Mouse (Mus musculus): ENCODE data around the gene Ucp3. TPM values are rescaled to one million over a fixed set of nuclear protein-coding genes. Genes with fewer than 3 reads are reported as not detected.

Gene Ucp3
- polyA plus RNA-seq, 1 experiment, result not detected

DNA sequence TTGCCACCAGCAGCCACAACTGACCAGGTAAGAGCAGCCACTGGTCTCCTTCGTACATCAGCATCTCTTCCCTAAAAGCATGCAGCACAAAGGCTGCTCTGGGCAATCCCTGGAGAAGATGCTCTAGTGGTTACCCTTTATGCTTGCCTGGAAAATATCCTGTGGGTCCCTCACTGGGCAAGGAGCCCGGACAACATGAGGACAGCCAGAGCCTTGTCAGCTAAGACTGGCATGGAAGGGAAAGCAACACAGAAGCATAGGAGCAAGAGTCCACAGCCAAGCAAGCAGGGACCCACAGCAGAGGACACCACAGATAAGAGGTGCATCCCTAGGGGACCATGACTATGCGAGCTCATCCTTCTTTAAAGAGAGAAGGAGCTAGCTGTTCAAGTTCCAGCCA lies 12.9 kb upstream of the Ucp3 start:
- TF ChIP-seq GATA1 (IDR thresholded peaks at IDR 0.05; ENCODE audit: borderline replicate concordance, low read length), result no peak
- TF ChIP-seq FLI1 (IDR thresholded peaks at IDR 0.05; ENCODE audit: low read length), result no peak
- Histone ChIP-seq H3K4me1 (peaks cover 79% of the 10 kb centered on the region), H3K27me3 (replicated peaks) (no peaks in the 10 kb centered on the region), H3K36me3 (replicated peaks; ENCODE audit: low read length) (peaks cover 71% of the 10 kb centered on the region), H3K9me3 (no peaks in the 10 kb centered on the region), H3K4me3 (replicated peaks) (peak overlapping the region; percentile 33)

DNA sequence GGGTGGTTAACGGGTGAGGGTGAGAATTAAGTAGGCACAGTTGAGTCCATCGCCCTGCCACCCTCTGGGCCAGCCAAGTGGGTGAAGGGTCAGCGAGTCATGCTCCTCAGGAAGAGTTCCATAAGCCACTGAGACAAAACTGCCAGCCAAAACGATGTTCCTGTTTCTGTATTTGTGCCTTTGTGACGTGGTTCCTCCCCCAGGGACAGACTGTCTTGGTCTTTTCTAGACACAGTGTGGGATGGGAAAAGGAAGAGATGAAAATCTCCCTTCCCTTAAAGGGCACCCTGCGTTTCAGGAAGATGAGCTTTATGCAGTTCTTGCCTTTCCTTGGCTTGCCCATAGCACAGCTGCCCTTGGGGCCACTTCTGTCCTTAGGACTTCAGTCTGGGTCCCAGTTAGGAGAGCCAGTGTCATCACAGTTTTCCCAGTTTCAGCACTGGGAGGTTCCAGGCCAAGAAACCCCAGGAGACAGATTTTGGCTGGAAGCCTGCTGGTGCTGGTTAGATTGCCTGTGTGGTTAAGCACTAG lies 11.1 kb upstream of the Ucp3 start:
- Histone ChIP-seq H3K36me3 (replicated peaks; ENCODE audit: low read length) (peaks cover 56% of the 10 kb centered on the region), H3K4me1 (peaks cover 97% of the 10 kb centered on the region), H3K27me3 (replicated peaks) (no peaks in the 10 kb centered on the region), H3K9me3 (no peaks in the 10 kb centered on the region), H3K4me3 (replicated peaks) (peak overlapping the region; percentile 25)
- TF ChIP-seq GATA1 (IDR thresholded peaks at IDR 0.05; ENCODE audit: borderline replicate concordance, low read length) (no peak), FLI1 (IDR thresholded peaks at IDR 0.05; ENCODE audit: low read length) (no peak)

DNA sequence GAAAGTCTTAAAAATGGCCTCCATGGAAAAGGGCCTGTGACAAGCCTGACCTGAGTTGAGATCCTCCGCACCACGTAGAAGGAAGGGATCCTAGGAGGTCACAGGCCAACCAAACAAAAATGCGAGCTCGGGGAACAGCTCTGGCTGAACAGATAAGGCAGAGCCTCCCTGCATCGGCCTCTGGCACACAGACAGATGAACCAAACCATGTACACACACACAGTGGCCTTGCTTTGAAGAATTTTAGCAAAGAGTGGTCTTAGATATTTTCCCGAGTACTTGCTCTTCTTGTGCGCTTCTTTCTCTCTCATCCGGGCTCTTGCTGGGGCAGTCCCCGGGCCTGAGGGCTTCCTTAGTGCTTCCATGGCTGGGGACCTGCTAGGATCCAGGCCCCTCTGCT lies 9.6 kb upstream of the Ucp3 start:
- Histone ChIP-seq H3K4me3 (replicated peaks) (no peak overlapping the region), H3K4me1 (peaks cover 99% of the 10 kb centered on the region), H3K36me3 (replicated peaks; ENCODE audit: low read length) (peaks cover 50% of the 10 kb centered on the region), H3K27me3 (replicated peaks) (no peaks in the 10 kb centered on the region), H3K9me3 (no peaks in the 10 kb centered on the region)
- no peak for TF ChIP-seq FLI1 (IDR thresholded peaks at IDR 0.05; ENCODE audit: low read length)
- TF ChIP-seq GATA1 (IDR thresholded peaks at IDR 0.05; ENCODE audit: borderline replicate concordance, low read length), result no peak

DNA sequence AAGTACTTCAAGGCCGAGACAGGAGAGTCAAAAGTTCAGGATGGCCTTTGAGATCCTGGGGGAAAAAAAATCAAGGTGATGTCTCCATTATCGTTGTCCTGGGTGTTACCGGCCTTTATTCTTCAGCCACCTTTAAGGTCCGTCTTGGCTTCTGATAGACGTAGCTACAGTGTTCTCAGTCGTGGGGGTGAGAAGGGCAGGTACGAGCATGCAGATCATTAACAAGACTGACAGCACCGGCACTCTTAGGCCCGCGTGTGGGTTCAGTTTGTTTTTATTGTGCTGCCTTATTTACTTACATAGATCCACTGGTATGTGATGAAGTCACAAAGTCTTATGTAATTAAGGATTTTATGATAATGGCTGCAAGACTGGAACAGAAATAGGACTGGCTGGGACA lies 9.0 kb upstream of the Ucp3 start:
- no peak overlapping the region for H3K4me3 ChIP-seq (replicated peaks)
- no peaks in the 10 kb centered on the region for H3K9me3 ChIP-seq
- H3K27me3 ChIP-seq (replicated peaks), result no peaks in the 10 kb centered on the region
- TF ChIP-seq GATA1 (IDR thresholded peaks at IDR 0.05; ENCODE audit: borderline replicate concordance, low read length) (no peak), FLI1 (IDR thresholded peaks at IDR 0.05; ENCODE audit: low read length) (no peak)
- H3K4me1 ChIP-seq, result peaks cover 99% of the 10 kb centered on the region
- peaks cover 55% of the 10 kb centered on the region for H3K36me3 ChIP-seq (replicated peaks; ENCODE audit: low read length)

DNA sequence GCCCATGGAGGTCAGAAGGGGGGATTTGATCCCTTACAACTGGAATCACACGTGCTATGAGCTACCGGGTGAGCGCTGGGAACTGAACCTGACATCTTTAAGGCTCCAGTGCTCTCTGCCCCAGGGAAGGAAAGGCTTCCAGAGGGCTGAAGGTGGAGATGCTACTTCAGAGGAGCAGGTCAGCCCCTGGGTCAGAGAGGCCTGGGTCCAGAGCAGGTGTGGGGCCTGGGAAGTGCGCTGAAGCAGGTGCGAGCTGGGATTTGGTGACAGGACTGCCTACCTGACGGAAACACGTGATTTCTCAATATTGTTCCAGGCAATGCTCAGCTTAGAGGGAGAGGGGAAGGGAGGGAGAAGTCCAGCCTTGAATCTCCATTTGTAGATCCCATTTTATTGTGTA lies 8.5 kb upstream of the Ucp3 start:
- Histone ChIP-seq H3K27me3 (replicated peaks) (no peaks in the 10 kb centered on the region), H3K36me3 (replicated peaks; ENCODE audit: low read length) (peaks cover 57% of the 10 kb centered on the region), H3K4me1 (peaks cover 99% of the 10 kb centered on the region), H3K4me3 (replicated peaks) (no peak overlapping the region), H3K9me3 (no peaks in the 10 kb centered on the region)
- TF ChIP-seq GATA1 (IDR thresholded peaks at IDR 0.05; ENCODE audit: borderline replicate concordance, low read length) (no peak), FLI1 (IDR thresholded peaks at IDR 0.05; ENCODE audit: low read length) (no peak)

DNA sequence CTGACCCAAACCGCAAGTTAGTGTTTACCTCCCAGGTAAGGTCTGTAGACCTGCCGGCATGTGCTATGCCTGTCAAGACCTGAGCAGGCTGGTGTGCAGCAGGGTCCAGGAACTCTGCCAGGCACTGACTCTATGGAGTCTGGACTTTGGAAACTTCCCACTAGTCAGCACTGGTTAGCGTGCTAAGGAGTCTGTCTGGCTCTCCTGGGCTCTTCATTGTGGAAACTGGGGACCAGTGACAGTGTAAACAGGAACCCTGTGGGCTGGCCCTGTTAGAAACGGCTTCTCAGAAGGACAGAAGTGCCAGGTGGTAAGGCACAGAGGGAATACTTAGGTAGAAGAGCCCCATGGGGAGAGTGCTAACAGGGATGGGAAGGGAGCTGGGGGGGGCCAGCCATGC lies 7.5 kb upstream of the Ucp3 start:
- Histone ChIP-seq H3K27me3 (replicated peaks) (no peaks in the 10 kb centered on the region), H3K36me3 (replicated peaks; ENCODE audit: low read length) (peaks cover 56% of the 10 kb centered on the region), H3K4me3 (replicated peaks) (peak overlapping the region; percentile 60), H3K9me3 (no peaks in the 10 kb centered on the region), H3K4me1 (peaks cover 92% of the 10 kb centered on the region)
- no peak for TF ChIP-seq GATA1 (IDR thresholded peaks at IDR 0.05; ENCODE audit: borderline replicate concordance, low read length)
- no peak for TF ChIP-seq FLI1 (IDR thresholded peaks at IDR 0.05; ENCODE audit: low read length)

DNA sequence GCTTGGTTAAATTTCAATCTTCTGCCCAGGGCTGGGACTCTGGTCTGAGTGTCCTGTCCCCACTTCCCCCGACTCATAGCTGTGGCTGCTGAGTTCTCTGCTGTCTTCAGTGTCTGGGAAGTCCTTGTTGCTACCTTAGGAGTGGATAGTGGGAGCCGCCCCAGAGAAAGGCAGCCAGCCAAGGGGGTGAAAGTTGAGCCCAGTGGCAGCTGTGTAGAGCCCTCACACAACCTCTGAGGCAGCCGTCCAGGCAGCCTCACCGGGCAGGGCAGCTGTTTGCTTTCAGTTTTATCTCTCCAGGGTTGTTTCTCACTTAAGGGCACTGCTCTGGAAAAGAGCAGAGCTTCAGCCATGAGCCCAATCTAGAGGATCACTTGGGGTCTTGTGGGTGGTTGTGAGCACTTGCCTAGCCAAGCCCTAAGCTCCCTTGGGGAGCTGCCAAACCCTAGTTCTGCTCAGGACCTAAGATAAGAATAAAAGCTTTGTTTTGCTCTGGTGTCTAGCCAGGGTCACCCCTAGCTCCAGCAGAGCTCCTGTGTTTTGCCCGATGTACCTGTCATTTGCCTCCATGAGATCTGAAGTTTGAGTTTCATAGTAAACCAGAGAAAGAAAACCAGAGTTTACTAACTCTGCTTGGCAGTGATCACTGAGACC lies 7.0 kb upstream of the Ucp3 start:
- no peak for TF ChIP-seq FLI1 (IDR thresholded peaks at IDR 0.05; ENCODE audit: low read length)
- no peak for TF ChIP-seq GATA1 (IDR thresholded peaks at IDR 0.05; ENCODE audit: borderline replicate concordance, low read length)
- peaks cover 87% of the 10 kb centered on the region for H3K4me1 ChIP-seq
- no peaks in the 10 kb centered on the region for H3K27me3 ChIP-seq (replicated peaks)
- no peaks in the 10 kb centered on the region for H3K9me3 ChIP-seq
- peaks cover 58% of the 10 kb centered on the region for H3K36me3 ChIP-seq (replicated peaks; ENCODE audit: low read length)
- H3K4me3 ChIP-seq (replicated peaks), result peak overlapping the region; percentile 60

DNA sequence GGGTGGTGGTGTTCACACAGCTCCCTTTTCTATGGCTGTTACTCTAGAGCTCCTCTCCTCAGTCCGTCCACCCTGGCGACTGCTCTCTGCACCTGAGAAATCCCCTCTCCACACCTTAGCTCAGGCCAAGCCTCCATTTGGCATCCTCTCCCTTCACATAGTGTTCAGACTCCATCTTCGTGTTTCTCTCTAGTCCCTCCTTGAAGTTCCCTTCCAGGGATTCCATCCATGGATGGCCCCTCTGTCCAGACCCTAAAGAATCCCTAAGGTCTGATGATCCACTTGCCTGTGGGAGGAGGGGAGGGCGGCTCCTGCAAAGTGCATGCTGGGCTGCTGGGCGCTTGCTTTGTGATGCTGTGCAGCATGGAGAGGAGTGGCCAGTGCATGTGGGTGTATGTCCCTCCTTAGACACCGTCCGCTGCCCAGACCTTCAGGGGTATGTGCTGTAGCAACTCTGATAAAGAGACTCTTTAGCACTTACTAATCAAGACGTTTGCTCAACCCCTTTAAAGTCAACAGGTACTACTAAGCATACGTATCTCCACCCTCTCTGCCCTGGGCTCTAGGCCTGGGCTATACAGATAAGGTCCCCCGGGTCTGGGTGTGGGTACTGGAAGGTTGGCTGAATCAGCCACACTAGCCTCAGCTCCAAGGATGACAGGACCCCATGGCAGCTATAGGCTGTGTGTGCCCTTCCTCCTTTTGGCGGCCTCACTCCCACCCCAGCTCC lies 5.8 kb upstream of the Ucp3 start:
- H3K4me3 ChIP-seq (replicated peaks), result peak overlapping the region; percentile 62
- H3K9me3 ChIP-seq, result no peaks in the 10 kb centered on the region
- peaks cover 79% of the 10 kb centered on the region for H3K4me1 ChIP-seq
- H3K27me3 ChIP-seq (replicated peaks), result no peaks in the 10 kb centered on the region
- no peak for TF ChIP-seq GATA1 (IDR thresholded peaks at IDR 0.05; ENCODE audit: borderline replicate concordance, low read length)
- no peak for TF ChIP-seq FLI1 (IDR thresholded peaks at IDR 0.05; ENCODE audit: low read length)
- H3K36me3 ChIP-seq (replicated peaks; ENCODE audit: low read length), result peaks cover 61% of the 10 kb centered on the region

DNA sequence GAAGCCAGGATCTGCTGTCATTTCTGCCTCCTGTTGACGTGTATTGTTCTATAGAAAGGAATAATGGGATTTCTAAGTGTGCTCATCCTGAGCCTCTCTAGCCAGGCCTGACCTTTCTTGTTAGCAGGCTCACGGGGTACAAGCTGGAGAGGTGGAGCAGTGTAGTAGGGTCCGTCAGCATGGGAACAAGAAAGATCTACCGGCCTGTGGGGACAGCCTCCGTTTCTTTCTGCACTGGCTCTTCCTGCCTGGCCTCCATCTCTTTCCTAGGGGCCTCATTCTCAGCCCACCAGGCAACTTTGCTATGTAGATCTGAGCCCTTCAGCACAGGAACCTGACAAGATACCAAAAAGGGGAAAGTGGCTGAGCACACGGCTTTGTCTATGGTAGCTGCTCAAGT lies 4.0 kb upstream of the Ucp3 start:
- Histone ChIP-seq H3K27me3 (replicated peaks) (no peaks in the 10 kb centered on the region), H3K4me3 (replicated peaks) (no peak overlapping the region), H3K36me3 (replicated peaks; ENCODE audit: low read length) (peaks cover 53% of the 10 kb centered on the region), H3K4me1 (peaks cover 71% of the 10 kb centered on the region), H3K9me3 (no peaks in the 10 kb centered on the region)
- TF ChIP-seq GATA1 (IDR thresholded peaks at IDR 0.05; ENCODE audit: borderline replicate concordance, low read length), result no peak

DNA sequence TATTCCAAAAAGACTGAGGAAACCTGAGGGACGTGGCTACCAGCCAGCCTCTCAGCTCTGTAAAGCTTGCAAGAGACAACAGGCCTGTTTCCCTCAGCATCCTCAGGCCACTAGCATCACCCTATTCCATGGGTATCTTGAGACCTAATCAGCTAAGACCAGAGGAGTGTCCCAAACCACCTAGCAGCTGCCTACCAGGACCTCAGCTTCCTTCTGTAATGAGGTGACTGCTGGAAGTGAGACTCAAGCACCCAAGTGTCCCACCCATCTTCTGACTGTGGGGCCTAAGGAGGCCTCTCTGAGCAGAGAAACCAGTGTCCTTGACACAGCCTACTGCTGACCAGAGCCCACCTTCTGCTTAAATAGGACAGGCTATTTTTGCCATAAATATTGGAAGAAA lies 3.3 kb upstream of the Ucp3 start:
- TF ChIP-seq FLI1 (IDR thresholded peaks at IDR 0.05; ENCODE audit: low read length) (no peak), GATA1 (IDR thresholded peaks at IDR 0.05; ENCODE audit: borderline replicate concordance, low read length) (no peak)
- Histone ChIP-seq H3K27me3 (replicated peaks) (no peaks in the 10 kb centered on the region), H3K9me3 (no peaks in the 10 kb centered on the region), H3K4me3 (replicated peaks) (no peak overlapping the region), H3K4me1 (peaks cover 69% of the 10 kb centered on the region), H3K36me3 (replicated peaks; ENCODE audit: low read length) (peaks cover 46% of the 10 kb centered on the region)
